Mouse (Mus musculus) megakaryocyte, embryonic 14.5 days (primary cell): ENCODE measurements around the gene Ltbp1. TPM values are rescaled to one million over a fixed set of nuclear protein-coding genes. Genes with fewer than 3 reads are reported as not detected.

Experiments used
- H3K27me3 ChIP-seq: replicated peaks from 2 replicates; pipeline ENCODE3; 2012; ENCODE audit warnings: inconsistent platforms
- H3K36me3 ChIP-seq: replicated peaks from 2 replicates; pipeline ENCODE3; 2012; ENCODE audit warnings: low read length, inconsistent platforms, mixed read lengths
- H3K4me1 ChIP-seq: 2 replicates; pipeline ENCODE4 v1.6.1; 2012; ENCODE audit warnings: inconsistent platforms
- H3K4me3 ChIP-seq: replicated peaks from 2 replicates; pipeline ENCODE3; 2012; ENCODE audit warnings: moderate library complexity, mild to moderate bottlenecking, inconsistent platforms
- H3K9me3 ChIP-seq: 2 replicates; pipeline ENCODE4 v1.6.1; 2012; ENCODE audit warnings: inconsistent platforms
- FLI1 ChIP-seq: IDR thresholded peaks from 2 replicates; pipeline ENCODE4 v1.6.1; 2012; ENCODE audit warnings: low read length, inconsistent platforms, mixed read lengths
- GATA1 ChIP-seq: IDR thresholded peaks from 3 replicates; pipeline ENCODE4 v1.6.1; 2012; ENCODE audit warnings: mixed read lengths, low read length, inconsistent platforms, borderline replicate concordance
- polyA plus RNA-seq: library from polyadenylated mRNA; stranded (reverse); fragments of >175 nt; gene quantifications from 2 replicates; pipeline ENCODE4 v1.2.3, GENCODE M21; 2012; ENCODE audit warnings: low replicate concordance; ENCODE audit not compliant: insufficient read depth

Gene Ltbp1
- polyA plus RNA-seq, 1 experiment = 30.6 TPM

- no peak for TF ChIP-seq FLI1
- TF ChIP-seq GATA1 = no peak
- no peak overlapping the region for H3K4me3 ChIP-seq
- peaks cover 98% of the 10 kb centered on the region for H3K36me3 ChIP-seq
- H3K27me3 ChIP-seq = no peaks in the 10 kb centered on the region
- no peaks in the 10 kb centered on the region for H3K9me3 ChIP-seq
- H3K4me1 ChIP-seq = peaks cover 6% of the 10 kb centered on the region; the same call in 1 of the 2 replicates
These were observed 322.8 kb downstream of the Ltbp1 start for GRCm38 (mm10) chr17:75328102-75328639.

- H3K4me1 ChIP-seq = peaks cover 15% of the 10 kb centered on the region
- H3K36me3 ChIP-seq = peaks cover 94% of the 10 kb centered on the region
- no peak for TF ChIP-seq GATA1
- no peak for TF ChIP-seq FLI1
- H3K27me3 ChIP-seq = no peaks in the 10 kb centered on the region
- no peaks in the 10 kb centered on the region for H3K9me3 ChIP-seq
- no peak overlapping the region for H3K4me3 ChIP-seq
These were observed 325.0 kb downstream of the Ltbp1 start for GRCm38 (mm10) chr17:75330366-75330765.

GRCm38 (mm10) chr17:75331421-75331951, 326.1 kb downstream of the Ltbp1 start:
- no peak overlapping the region for H3K4me3 ChIP-seq

GRCm38 (mm10) chr17:75332289-75332688, 326.9 kb downstream of the Ltbp1 start:
- Histone ChIP-seq H3K9me3 (no peaks in the 10 kb centered on the region), H3K4me3 (no peak overlapping the region), H3K36me3 (peaks cover 91% of the 10 kb centered on the region), H3K27me3 (no peaks in the 10 kb centered on the region), H3K4me1 (peaks cover 27% of the 10 kb centered on the region)
- TF ChIP-seq GATA1 = no peak
- TF ChIP-seq FLI1 = no peak

More at GRCm38 (mm10) chr17:75331421-75331951, 326.1 kb downstream of the Ltbp1 start:
- peaks cover 91% of the 10 kb centered on the region for H3K36me3 ChIP-seq
- no peaks in the 10 kb centered on the region for H3K9me3 ChIP-seq
- TF ChIP-seq GATA1 (no peak), FLI1 (no peak)
- H3K27me3 ChIP-seq = no peaks in the 10 kb centered on the region
- peaks cover 22% of the 10 kb centered on the region for H3K4me1 ChIP-seq

GRCm38 (mm10) chr17:75333011-75333410, 327.6 kb downstream of the Ltbp1 start:
- no peaks in the 10 kb centered on the region for H3K9me3 ChIP-seq
- H3K4me1 ChIP-seq = peaks cover 29% of the 10 kb centered on the region
- no peak overlapping the region for H3K4me3 ChIP-seq
- TF ChIP-seq FLI1 (no peak), GATA1 (no peak)
- H3K36me3 ChIP-seq = peaks cover 91% of the 10 kb centered on the region
- no peaks in the 10 kb centered on the region for H3K27me3 ChIP-seq

GRCm38 (mm10) chr17:75333759-75334158, 328.4 kb downstream of the Ltbp1 start:
- H3K4me3 ChIP-seq = no peak overlapping the region
- H3K27me3 ChIP-seq = no peaks in the 10 kb centered on the region
- no peaks in the 10 kb centered on the region for H3K9me3 ChIP-seq
- H3K36me3 ChIP-seq = peaks cover 91% of the 10 kb centered on the region
- TF ChIP-seq GATA1 (no peak), FLI1 (no peak)
- H3K4me1 ChIP-seq = peaks cover 29% of the 10 kb centered on the region

GRCm38 (mm10) chr17:75335649-75336048, 330.3 kb downstream of the Ltbp1 start:
- Histone ChIP-seq H3K4me3 (no peak overlapping the region), H3K9me3 (no peaks in the 10 kb centered on the region), H3K4me1 (peaks cover 24% of the 10 kb centered on the region), H3K36me3 (peaks cover 88% of the 10 kb centered on the region), H3K27me3 (no peaks in the 10 kb centered on the region)
- TF ChIP-seq GATA1 (no peak), FLI1 (no peak)

- peaks cover 59% of the 10 kb centered on the region for H3K4me1 ChIP-seq
- peaks cover 89% of the 10 kb centered on the region for H3K36me3 ChIP-seq
- H3K27me3 ChIP-seq = no peaks in the 10 kb centered on the region
- TF ChIP-seq FLI1 (no peak), GATA1 (no peak)
- no peaks in the 10 kb centered on the region for H3K9me3 ChIP-seq
- H3K4me3 ChIP-seq = no peak overlapping the region
These were observed 335.9 kb downstream of the Ltbp1 start for GRCm38 (mm10) chr17:75341227-75341626.

GRCm38 (mm10) chr17:75345116-75345515, 339.7 kb downstream of the Ltbp1 start:
- Histone ChIP-seq H3K9me3 (peaks cover 7% of the 10 kb centered on the region), H3K4me3 (no peak overlapping the region), H3K27me3 (no peaks in the 10 kb centered on the region), H3K36me3 (peaks cover 91% of the 10 kb centered on the region), H3K4me1 (peaks cover 70% of the 10 kb centered on the region)
- TF ChIP-seq GATA1 (no peak), FLI1 (no peak)

- Histone ChIP-seq H3K27me3 (no peaks in the 10 kb centered on the region), H3K9me3 (peaks cover 7% of the 10 kb centered on the region), H3K4me1 (peaks cover 54% of the 10 kb centered on the region), H3K4me3 (no peak overlapping the region), H3K36me3 (peaks cover 94% of the 10 kb centered on the region)
- TF ChIP-seq GATA1 (no peak), FLI1 (no peak)
These were observed 342.0 kb downstream of the Ltbp1 start for GRCm38 (mm10) chr17:75347414-75347813.
